Mouse (Mus musculus) neural tube, embryonic 12.5 days (tissue): Measurements from ENCODE around the gene Slc37a1. TPM values are rescaled to one million over a fixed set of nuclear protein-coding genes. Genes with fewer than 3 reads are reported as not detected.
"Not testable (repeated sequence)": the region's sequence is repeated elsewhere in the genome, so short reads cannot be mapped to it uniquely, and the experiment has no call there.

Experiments
- ATAC-seq: fragments of 200-750 bp; cut with Nextera tagmentation; 2 replicates; pipeline ENCODE4 v1.8.0; 2017; ENCODE audit warnings: low read depth, mild to moderate bottlenecking, moderate TSS enrichment, moderate library complexity; ENCODE audit not compliant: low FRiP score
- H3K27ac ChIP-seq: fragments of 300-500 bp; sonication (generic); 2 replicates; pipeline ENCODE4 v1.5.1; 2016
- H3K27me3 ChIP-seq: fragments of 300-500 bp; sonication (generic); replicated peaks from 2 replicates; pipeline ENCODE4 v1.6.1; 2016; ENCODE audit warnings: mild to moderate bottlenecking
- H3K36me3 ChIP-seq: fragments of 300-500 bp; sonication (generic); 2 replicates; pipeline ENCODE4 v1.6.1; 2016; ENCODE audit warnings: mild to moderate bottlenecking
- H3K4me1 ChIP-seq: fragments of 300-500 bp; sonication (generic); 2 replicates; pipeline ENCODE4 v1.6.1; 2016
- H3K4me2 ChIP-seq: fragments of 300-500 bp; sonication (generic); replicated peaks from 2 replicates; pipeline ENCODE4 v1.6.1; 2016; ENCODE audit warnings: mild to moderate bottlenecking
- H3K4me3 ChIP-seq: fragments of 300-500 bp; sonication (generic); 2 replicates; pipeline ENCODE4 v1.5.1; 2016
- H3K9ac ChIP-seq: fragments of 300-500 bp; sonication (generic); 2 replicates; pipeline ENCODE4 v1.6.1; 2016; ENCODE audit warnings: mild to moderate bottlenecking
- H3K9me3 ChIP-seq: fragments of 300-500 bp; sonication (generic); 2 replicates; pipeline ENCODE4 v1.6.1; 2016; ENCODE audit warnings: mild to moderate bottlenecking
- WGBS: fragments of 180-500 bp; shearing (Covaris S2); methylation state at CpG from one replicate; pipeline ENCODE4 v1.1.7; 2016; 5-methylcytosine and 5-hydroxymethylcytosine counted together
- polyA plus RNA-seq: library from polyadenylated mRNA; unstranded; fragments of >200 nt; fragmentation: Nextera tagmentation; extraction: Ambion mirVana; gene quantifications from 2 replicates; pipeline ENCODE4 v1.2.1, GENCODE M21; 2016

Slc37a1 gene
- polyA plus RNA-seq, 1 experiment from 2014 or later, result 15.9 TPM

GRCm38 (mm10) chr17:31349388-31349787 lies 62.8 kb downstream of the Slc37a1 start:
- Histone ChIP-seq H3K36me3 (peaks cover 8% of the 10 kb centered on the region; the same call in 1 of the 2 replicates), H3K4me2 (no peak overlapping the region), H3K9me3 (no peaks in the 10 kb centered on the region), H3K9ac (no peak overlapping the region), H3K27me3 (no peaks in the 10 kb centered on the region), H3K4me3 (no peak overlapping the region), H3K4me1 (peaks cover 4% of the 10 kb centered on the region; the same call in 1 of the 2 replicates), H3K27ac (no peak overlapping the region)
- ATAC-seq, result no peak
- WGBS, result 78% methylated on average over 12 of the region's 12 CpGs

GRCm38 (mm10) chr17:31351984-31352383 lies 65.4 kb downstream of the Slc37a1 start:
- H3K4me2 ChIP-seq, result no peak overlapping the region
- no peaks in the 10 kb centered on the region for H3K27me3 ChIP-seq
- no peak for ATAC-seq
- H3K27ac ChIP-seq, result no peak overlapping the region
- WGBS, result 60% methylated on average over 8 of the region's 8 CpGs
- peaks cover 6% of the 10 kb centered on the region; the same call in 1 of the 2 replicates for H3K36me3 ChIP-seq
- no peak overlapping the region for H3K4me3 ChIP-seq
- H3K4me1 ChIP-seq, result peaks cover 14% of the 10 kb centered on the region
- no peaks in the 10 kb centered on the region for H3K9me3 ChIP-seq
- no peak overlapping the region for H3K9ac ChIP-seq

GRCm38 (mm10) chr17:31353255-31353654 lies 66.7 kb downstream of the Slc37a1 start:
- Histone ChIP-seq H3K9me3 (no peaks in the 10 kb centered on the region), H3K36me3 (peaks cover 6% of the 10 kb centered on the region; the same call in 1 of the 2 replicates), H3K27ac (no peak overlapping the region), H3K4me2 (no peak overlapping the region), H3K4me1 (peaks cover 14% of the 10 kb centered on the region), H3K9ac (no peak overlapping the region), H3K27me3 (no peaks in the 10 kb centered on the region), H3K4me3 (no peak overlapping the region)
- no peak for ATAC-seq
- 89% methylated on average over 2 of the region's 2 CpGs for WGBS

GRCm38 (mm10) chr17:31354684-31355083 lies 68.1 kb downstream of the Slc37a1 start:
- peaks cover 14% of the 10 kb centered on the region for H3K4me1 ChIP-seq
- not testable (repeated sequence) for H3K27ac ChIP-seq, H3K4me2 ChIP-seq, H3K4me3 ChIP-seq, ATAC-seq, H3K9me3 ChIP-seq, H3K27me3 ChIP-seq, H3K36me3 ChIP-seq, H3K9ac ChIP-seq
- WGBS, result 68% methylated on average over 3 of the region's 3 CpGs

GRCm38 (mm10) chr17:31355792-31356502 lies 69.4 kb downstream of the Slc37a1 start:
- Histone ChIP-seq H3K4me3 (no peak overlapping the region), H3K27me3 (no peaks in the 10 kb centered on the region), H3K27ac (peak overlapping the region; percentile 37), H3K36me3 (no peaks in the 10 kb centered on the region), H3K4me1 (peaks cover 14% of the 10 kb centered on the region), H3K4me2 (peak overlapping the region; percentile 20), H3K9me3 (no peaks in the 10 kb centered on the region), H3K9ac (0 out of 2 replicates have a peak overlapping the region, but pooled peaks have one; percentile 21)
- 42% methylated on average over 7 of the region's 8 CpGs for WGBS
- ATAC-seq, result peak; percentile 41; the same call in 1 of the 2 replicates

GRCm38 (mm10) chr17:31360582-31360981 lies 74.0 kb downstream of the Slc37a1 start:
- no peak overlapping the region for H3K9ac ChIP-seq
- H3K27ac ChIP-seq, result no peak overlapping the region
- WGBS, result 78% methylated on average over 13 of the region's 13 CpGs
- no peaks in the 10 kb centered on the region for H3K27me3 ChIP-seq
- no peak for ATAC-seq
- peaks cover 7% of the 10 kb centered on the region for H3K4me1 ChIP-seq
- no peaks in the 10 kb centered on the region for H3K9me3 ChIP-seq
- H3K36me3 ChIP-seq, result no peaks in the 10 kb centered on the region
- no peak overlapping the region for H3K4me2 ChIP-seq
- H3K4me3 ChIP-seq, result no peak overlapping the region

GRCm38 (mm10) chr17:31365586-31366166 lies 79.1 kb downstream of the Slc37a1 start:
- Histone ChIP-seq H3K27me3 (no peaks in the 10 kb centered on the region), H3K4me1 (no peaks in the 10 kb centered on the region), H3K27ac (no peak overlapping the region), H3K9ac (no peak overlapping the region), H3K9me3 (no peaks in the 10 kb centered on the region), H3K4me3 (no peak overlapping the region), H3K4me2 (no peak overlapping the region), H3K36me3 (no peaks in the 10 kb centered on the region)
- 87% methylated on average over 5 of the region's 5 CpGs for WGBS
- no peak for ATAC-seq

- Histone ChIP-seq H3K4me3 (no peak overlapping the region), H3K9me3 (no peaks in the 10 kb centered on the region), H3K36me3 (no peaks in the 10 kb centered on the region), H3K4me1 (no peaks in the 10 kb centered on the region), H3K9ac (no peak overlapping the region), H3K27ac (no peak overlapping the region), H3K27me3 (no peaks in the 10 kb centered on the region), H3K4me2 (no peak overlapping the region)
- no peak for ATAC-seq
- WGBS, result 84% methylated on average over 2 of the region's 2 CpGs
These were observed 83.6 kb downstream of the Slc37a1 start for GRCm38 (mm10) chr17:31370221-31370620.

GRCm38 (mm10) chr17:31370931-31371330 lies 84.3 kb downstream of the Slc37a1 start:
- H3K4me3 ChIP-seq, result no peak overlapping the region
- ATAC-seq, result no peak
- no peaks in the 10 kb centered on the region for H3K36me3 ChIP-seq
- H3K27ac ChIP-seq, result no peak overlapping the region
- H3K9me3 ChIP-seq, result no peaks in the 10 kb centered on the region
- no peak overlapping the region for H3K4me2 ChIP-seq
- no peaks in the 10 kb centered on the region for H3K27me3 ChIP-seq
- no peak overlapping the region for H3K9ac ChIP-seq
- no peaks in the 10 kb centered on the region for H3K4me1 ChIP-seq

- H3K36me3 ChIP-seq, result no peaks in the 10 kb centered on the region
- ATAC-seq, result no peak
- WGBS, result 15% methylated on average over 7 of the region's 7 CpGs
- H3K27ac ChIP-seq, result no peak overlapping the region
- H3K4me1 ChIP-seq, result peaks cover 7% of the 10 kb centered on the region; the same call in 1 of the 2 replicates
- H3K9me3 ChIP-seq, result no peaks in the 10 kb centered on the region
- H3K4me2 ChIP-seq, result peak overlapping the region; percentile 34
- peak overlapping the region; percentile 29; the same call in 1 of the 2 replicates for H3K9ac ChIP-seq
- no peak overlapping the region for H3K4me3 ChIP-seq
- H3K27me3 ChIP-seq, result no peaks in the 10 kb centered on the region
These were observed 91.4 kb downstream of the Slc37a1 start for GRCm38 (mm10) chr17:31377961-31378360.

- peak overlapping the region; percentile 29; the same call in 1 of the 2 replicates for H3K9ac ChIP-seq
- H3K9me3 ChIP-seq, result no peaks in the 10 kb centered on the region
- no peak overlapping the region for H3K4me3 ChIP-seq
- H3K36me3 ChIP-seq, result no peaks in the 10 kb centered on the region
- WGBS, result 70% methylated on average over 10 of the region's 10 CpGs
- H3K4me2 ChIP-seq, result peak overlapping the region; percentile 34
- no peaks in the 10 kb centered on the region for H3K27me3 ChIP-seq
- no peak overlapping the region for H3K27ac ChIP-seq
- peaks cover 7% of the 10 kb centered on the region; the same call in 1 of the 2 replicates for H3K4me1 ChIP-seq
- 0 out of 2 replicates have a peak, but pooled peaks have one; percentile 37 for ATAC-seq
These were observed 91.8 kb downstream of the Slc37a1 start for GRCm38 (mm10) chr17:31378361-31378761.

GRCm38 (mm10) chr17:31379086-31379485 lies 92.5 kb downstream of the Slc37a1 start:
- no peak overlapping the region for H3K4me2 ChIP-seq
- H3K36me3 ChIP-seq, result no peaks in the 10 kb centered on the region

More at GRCm38 (mm10) chr17:31379086-31379485, 92.5 kb downstream of the Slc37a1 start:
- no peak for ATAC-seq
- Histone ChIP-seq H3K9me3 (no peaks in the 10 kb centered on the region), H3K4me1 (peaks cover 7% of the 10 kb centered on the region; the same call in 1 of the 2 replicates), H3K9ac (no peak overlapping the region), H3K27ac (no peak overlapping the region), H3K27me3 (no peaks in the 10 kb centered on the region), H3K4me3 (no peak overlapping the region)
- WGBS, result 51% methylated on average over 2 of the region's 2 CpGs
